Mouse (Mus musculus): ENCODE data around the gene Cd9. TPM values are rescaled to one million over a fixed set of nuclear protein-coding genes. Genes with fewer than 3 reads are reported as not detected.
A peak's percentile ranks its signal among the peaks of the same experiment; 100 is the strongest.

Cd9 gene
- polyA plus RNA-seq, 1 experiment from 2014 or later: 93.6 TPM

GRCm38 (mm10) chr6:125471921-125472320, 22.7 kb downstream of the Cd9 start:
- 60% methylated on average over 4 of the region's 4 CpGs for WGBS
- DNase-seq (ENCODE audit: low spot score) (no peak), ATAC-seq (ENCODE audit: low FRiP score) (no peak)
- Histone ChIP-seq H3K9me3 (ENCODE audit: control insufficient read depth, low read length) (no peaks in the 10 kb centered on the region), H3K27me3 (ENCODE audit: control insufficient read depth, insufficient read depth, low read length) (no peaks in the 10 kb centered on the region), H3K27ac (no peak overlapping the region), H3K4me3 (replicated peaks; ENCODE audit: low read length) (no peak overlapping the region), H3K9ac (no peak overlapping the region), H3K4me2 (replicated peaks) (no peak overlapping the region), H3K4me1 (replicated peaks; ENCODE audit: control insufficient read depth, insufficient read depth, low read length) (0 out of 2 replicates have a peak, but pooled peaks cover 16% of the 10 kb centered on the region), H3K36me3 (replicated peaks; ENCODE audit: control insufficient read depth, insufficient read depth) (no peaks in the 10 kb centered on the region)

- DNase-seq (ENCODE audit: low spot score): no peak
- no peak for ATAC-seq (ENCODE audit: low FRiP score)
- H3K4me3 ChIP-seq (replicated peaks; ENCODE audit: low read length): no peak overlapping the region
- no peak overlapping the region for H3K27ac ChIP-seq
- H3K27me3 ChIP-seq (ENCODE audit: control insufficient read depth, insufficient read depth, low read length): no peaks in the 10 kb centered on the region
- H3K4me1 ChIP-seq (replicated peaks; ENCODE audit: control insufficient read depth, insufficient read depth, low read length): 0 out of 2 replicates have a peak, but pooled peaks cover 16% of the 10 kb centered on the region
- 85% methylated on average over 7 of the region's 7 CpGs for WGBS
- H3K36me3 ChIP-seq (replicated peaks; ENCODE audit: control insufficient read depth, insufficient read depth): no peaks in the 10 kb centered on the region
- H3K9me3 ChIP-seq (ENCODE audit: control insufficient read depth, low read length): no peaks in the 10 kb centered on the region
- no peak overlapping the region for H3K9ac ChIP-seq
- no peak overlapping the region for H3K4me2 ChIP-seq (replicated peaks)
Measured at GRCm38 (mm10) chr6:125471326-125471725, 23.3 kb downstream of the Cd9 start.

GRCm38 (mm10) chr6:125470616-125471015, 24.0 kb downstream of the Cd9 start:
- no peak for ATAC-seq (ENCODE audit: low FRiP score)
- no peak overlapping the region for H3K27ac ChIP-seq
- no peak overlapping the region for H3K9ac ChIP-seq
- no peak for DNase-seq (ENCODE audit: low spot score)
- 0 out of 2 replicates have a peak, but pooled peaks cover 16% of the 10 kb centered on the region for H3K4me1 ChIP-seq (replicated peaks; ENCODE audit: control insufficient read depth, insufficient read depth, low read length)
- H3K4me2 ChIP-seq (replicated peaks): no peak overlapping the region
- 94% methylated on average over 5 of the region's 5 CpGs for WGBS
- no peaks in the 10 kb centered on the region for H3K9me3 ChIP-seq (ENCODE audit: control insufficient read depth, low read length)
- no peak overlapping the region for H3K4me3 ChIP-seq (replicated peaks; ENCODE audit: low read length)
- H3K36me3 ChIP-seq (replicated peaks; ENCODE audit: control insufficient read depth, insufficient read depth): no peaks in the 10 kb centered on the region
- no peaks in the 10 kb centered on the region for H3K27me3 ChIP-seq (ENCODE audit: control insufficient read depth, insufficient read depth, low read length)

GRCm38 (mm10) chr6:125469222-125469621, 25.4 kb downstream of the Cd9 start:
- Histone ChIP-seq H3K4me2 (replicated peaks) (no peak overlapping the region), H3K4me3 (replicated peaks; ENCODE audit: low read length) (no peak overlapping the region), H3K9ac (no peak overlapping the region), H3K27ac (no peak overlapping the region), H3K9me3 (ENCODE audit: control insufficient read depth, low read length) (no peaks in the 10 kb centered on the region), H3K36me3 (replicated peaks; ENCODE audit: control insufficient read depth, insufficient read depth) (no peaks in the 10 kb centered on the region), H3K27me3 (ENCODE audit: control insufficient read depth, insufficient read depth, low read length) (no peaks in the 10 kb centered on the region), H3K4me1 (replicated peaks; ENCODE audit: control insufficient read depth, insufficient read depth, low read length) (0 out of 2 replicates have a peak, but pooled peaks cover 16% of the 10 kb centered on the region)
- DNase-seq (ENCODE audit: low spot score) (no peak), ATAC-seq (ENCODE audit: low FRiP score) (no peak)
- 78% methylated on average over 4 of the region's 4 CpGs for WGBS

- H3K27ac ChIP-seq: peak overlapping the region; percentile 33; the same call in 1 of the 2 replicates
- no peak for ATAC-seq (ENCODE audit: low FRiP score)
- WGBS: 54% methylated on average over 21 of the region's 21 CpGs
- H3K9ac ChIP-seq: no peak overlapping the region
- no peaks in the 10 kb centered on the region for H3K27me3 ChIP-seq (ENCODE audit: control insufficient read depth, insufficient read depth, low read length)
- H3K4me2 ChIP-seq (replicated peaks): no peak overlapping the region
- no peak overlapping the region for H3K4me3 ChIP-seq (replicated peaks; ENCODE audit: low read length)
- H3K9me3 ChIP-seq (ENCODE audit: control insufficient read depth, low read length): no peaks in the 10 kb centered on the region
- DNase-seq (ENCODE audit: low spot score): no peak
- no peaks in the 10 kb centered on the region for H3K36me3 ChIP-seq (replicated peaks; ENCODE audit: control insufficient read depth, insufficient read depth)
- H3K4me1 ChIP-seq (replicated peaks; ENCODE audit: control insufficient read depth, insufficient read depth, low read length): 0 out of 2 replicates have a peak, but pooled peaks cover 16% of the 10 kb centered on the region
Measured at GRCm38 (mm10) chr6:125468179-125468960, 26.2 kb downstream of the Cd9 start.

GRCm38 (mm10) chr6:125467301-125467715, 27.3 kb downstream of the Cd9 start:
- Histone ChIP-seq H3K9ac (no peak overlapping the region), H3K4me3 (replicated peaks; ENCODE audit: low read length) (no peak overlapping the region), H3K4me1 (replicated peaks; ENCODE audit: control insufficient read depth, insufficient read depth, low read length) (0 out of 2 replicates have a peak, but pooled peaks cover 16% of the 10 kb centered on the region), H3K36me3 (replicated peaks; ENCODE audit: control insufficient read depth, insufficient read depth) (no peaks in the 10 kb centered on the region), H3K27me3 (ENCODE audit: control insufficient read depth, insufficient read depth, low read length) (no peaks in the 10 kb centered on the region), H3K4me2 (replicated peaks) (no peak overlapping the region; the same call in 1 of the 2 replicates), H3K9me3 (ENCODE audit: control insufficient read depth, low read length) (no peaks in the 10 kb centered on the region), H3K27ac (peak overlapping the region; percentile 38)
- ATAC-seq (ENCODE audit: low FRiP score) (peak; percentile 90), DNase-seq (ENCODE audit: low spot score) (peak; percentile 63)
- WGBS: 44% methylated on average over 16 of the region's 16 CpGs

- WGBS: 86% methylated on average over 7 of the region's 7 CpGs
- Histone ChIP-seq H3K4me2 (replicated peaks) (no peak overlapping the region), H3K9me3 (ENCODE audit: control insufficient read depth, low read length) (no peaks in the 10 kb centered on the region), H3K4me3 (replicated peaks; ENCODE audit: low read length) (no peak overlapping the region), H3K27me3 (ENCODE audit: control insufficient read depth, insufficient read depth, low read length) (no peaks in the 10 kb centered on the region), H3K9ac (no peak overlapping the region), H3K27ac (no peak overlapping the region), H3K4me1 (replicated peaks; ENCODE audit: control insufficient read depth, insufficient read depth, low read length) (0 out of 2 replicates have a peak, but pooled peaks cover 3% of the 10 kb centered on the region), H3K36me3 (replicated peaks; ENCODE audit: control insufficient read depth, insufficient read depth) (no peaks in the 10 kb centered on the region)
- DNase-seq (ENCODE audit: low spot score) (no peak), ATAC-seq (ENCODE audit: low FRiP score) (no peak)
Measured at GRCm38 (mm10) chr6:125462312-125462711, 32.3 kb downstream of the Cd9 start.

GRCm38 (mm10) chr6:125461788-125462187, 32.8 kb downstream of the Cd9 start:
- Histone ChIP-seq H3K27me3 (ENCODE audit: control insufficient read depth, insufficient read depth, low read length) (no peaks in the 10 kb centered on the region), H3K9ac (no peak overlapping the region), H3K4me2 (replicated peaks) (no peak overlapping the region), H3K4me3 (replicated peaks; ENCODE audit: low read length) (no peak overlapping the region), H3K27ac (no peak overlapping the region), H3K36me3 (replicated peaks; ENCODE audit: control insufficient read depth, insufficient read depth) (no peaks in the 10 kb centered on the region), H3K4me1 (replicated peaks; ENCODE audit: control insufficient read depth, insufficient read depth, low read length) (no peaks in the 10 kb centered on the region), H3K9me3 (ENCODE audit: control insufficient read depth, low read length) (no peaks in the 10 kb centered on the region)
- ATAC-seq (ENCODE audit: low FRiP score) (no peak), DNase-seq (ENCODE audit: low spot score) (no peak)
- WGBS: 72% methylated on average over 8 of the region's 8 CpGs

- DNase-seq (ENCODE audit: low spot score) (no peak), ATAC-seq (ENCODE audit: low FRiP score) (no peak)
- Histone ChIP-seq H3K4me3 (replicated peaks; ENCODE audit: low read length) (no peak overlapping the region), H3K4me2 (replicated peaks) (no peak overlapping the region), H3K9ac (no peak overlapping the region), H3K9me3 (ENCODE audit: control insufficient read depth, low read length) (no peaks in the 10 kb centered on the region), H3K36me3 (replicated peaks; ENCODE audit: control insufficient read depth, insufficient read depth) (no peaks in the 10 kb centered on the region), H3K27me3 (ENCODE audit: control insufficient read depth, insufficient read depth, low read length) (no peaks in the 10 kb centered on the region), H3K4me1 (replicated peaks; ENCODE audit: control insufficient read depth, insufficient read depth, low read length) (no peaks in the 10 kb centered on the region), H3K27ac (no peak overlapping the region)
- 88% methylated on average over 7 of the region's 7 CpGs for WGBS
Measured at GRCm38 (mm10) chr6:125461325-125461724, 33.3 kb downstream of the Cd9 start.
